Mouse (Mus musculus): ENCODE results near the gene Fgfr2. TPM values are rescaled to one million over a fixed set of nuclear protein-coding genes. Genes with fewer than 3 reads are reported as not detected.

Fgfr2 gene
- polyA plus RNA-seq, 1 experiment from 2014 or later = 92.0 TPM

DNA sequence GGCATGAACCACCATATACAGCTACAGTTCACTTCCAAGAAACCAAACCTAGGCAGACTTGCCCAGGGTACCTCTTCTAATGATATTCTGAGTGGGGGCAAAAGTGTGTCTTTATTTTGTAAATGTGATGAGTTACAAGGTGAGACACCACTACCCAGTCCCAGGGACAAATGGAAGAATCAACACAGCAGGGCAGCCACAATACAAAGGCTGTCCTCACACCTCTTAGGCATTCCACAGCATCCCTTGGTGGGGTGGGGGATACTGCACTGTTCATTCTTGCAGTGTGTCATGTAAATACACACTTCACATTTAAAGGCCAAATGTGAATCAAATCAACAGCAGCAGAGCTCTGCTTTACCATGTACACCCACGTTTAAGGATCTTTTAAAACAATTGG, 1130.9 kb downstream of the Fgfr2 start:
- WGBS = 48% methylated on average over 1 of the region's 1 CpGs
- ATAC-seq (ENCODE audit: low FRiP score) = no peak
- H3K4me1 ChIP-seq (ENCODE audit: control insufficient read depth, insufficient read depth, low read length) = no peaks in the 10 kb centered on the region
- no peaks in the 10 kb centered on the region for H3K9me3 ChIP-seq (ENCODE audit: control insufficient read depth, low read length)
- H3K36me3 ChIP-seq (ENCODE audit: control insufficient read depth, insufficient read depth, low read length) = no peaks in the 10 kb centered on the region
- H3K4me3 ChIP-seq (ENCODE audit: low read depth, low read length) = no peak overlapping the region
- H3K27me3 ChIP-seq (ENCODE audit: control insufficient read depth, insufficient read depth, low read length) = no peaks in the 10 kb centered on the region
- H3K9ac ChIP-seq (ENCODE audit: low read length) = no peak overlapping the region
- H3K4me2 ChIP-seq = no peak overlapping the region
- no peak for DNase-seq (ENCODE audit: low spot score, missing footprints)
- H3K27ac ChIP-seq (ENCODE audit: low read depth, low read length) = no peak overlapping the region

DNA sequence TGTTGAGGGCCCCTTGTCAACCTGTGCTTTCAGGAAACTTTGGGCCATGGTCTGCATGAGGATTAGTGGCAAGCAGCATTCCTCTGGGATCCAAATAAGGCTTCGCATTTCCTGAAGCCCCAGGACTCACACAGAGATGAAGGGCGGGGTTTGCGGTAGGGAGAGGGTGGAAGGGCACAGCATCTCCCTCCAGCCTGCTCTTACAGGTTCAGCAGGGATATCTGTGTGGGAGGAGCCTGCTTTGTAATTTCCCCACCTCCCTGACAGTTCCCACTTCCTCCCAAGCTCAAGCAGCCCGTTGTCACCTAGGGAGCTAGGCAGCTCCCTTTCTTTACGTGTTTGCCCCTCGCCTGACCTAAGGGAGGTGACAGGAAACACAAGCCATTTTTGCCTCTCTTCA, 1134.1 kb downstream of the Fgfr2 start:
- Histone ChIP-seq H3K9me3 (ENCODE audit: control insufficient read depth, low read length) (no peaks in the 10 kb centered on the region), H3K4me1 (ENCODE audit: control insufficient read depth, insufficient read depth, low read length) (no peaks in the 10 kb centered on the region), H3K27me3 (ENCODE audit: control insufficient read depth, insufficient read depth, low read length) (no peaks in the 10 kb centered on the region), H3K9ac (ENCODE audit: low read length) (no peak overlapping the region), H3K4me2 (no peak overlapping the region), H3K27ac (ENCODE audit: low read depth, low read length) (no peak overlapping the region), H3K36me3 (ENCODE audit: control insufficient read depth, insufficient read depth, low read length) (no peaks in the 10 kb centered on the region), H3K4me3 (ENCODE audit: low read depth, low read length) (no peak overlapping the region)
- ATAC-seq (ENCODE audit: low FRiP score) (no peak), DNase-seq (ENCODE audit: low spot score, missing footprints) (no peak)
- WGBS = 36% methylated on average over 6 of the region's 6 CpGs

DNA sequence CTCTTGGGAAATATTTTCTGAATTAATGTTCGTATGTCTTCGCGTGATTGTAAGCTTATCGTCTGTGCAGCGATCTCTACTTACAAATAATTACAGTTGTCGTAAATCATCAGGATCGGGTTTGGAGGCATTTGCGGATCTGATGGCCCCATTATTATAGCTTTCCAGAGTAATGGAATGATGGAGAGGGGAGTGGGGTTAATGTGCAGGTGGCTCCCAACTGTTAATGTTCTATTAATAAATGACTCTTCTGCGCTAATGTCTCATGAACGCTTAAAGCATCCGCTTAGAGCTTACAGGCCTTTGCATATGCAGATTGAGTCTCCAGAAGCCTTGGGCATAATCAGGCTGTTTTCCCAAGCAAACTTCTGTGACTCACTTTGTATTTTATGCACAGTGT, 1144.5 kb downstream of the Fgfr2 start:
- no peaks in the 10 kb centered on the region for H3K4me1 ChIP-seq (ENCODE audit: control insufficient read depth, insufficient read depth, low read length)
- H3K9ac ChIP-seq (ENCODE audit: low read length) = no peak overlapping the region
- no peak overlapping the region for H3K27ac ChIP-seq (ENCODE audit: low read depth, low read length)
- H3K4me3 ChIP-seq (ENCODE audit: low read depth, low read length) = no peak overlapping the region
- H3K9me3 ChIP-seq (ENCODE audit: control insufficient read depth, low read length) = no peaks in the 10 kb centered on the region
- 90% methylated on average over 11 of the region's 11 CpGs for WGBS
- no peaks in the 10 kb centered on the region for H3K36me3 ChIP-seq (ENCODE audit: control insufficient read depth, insufficient read depth, low read length)
- no peak overlapping the region for H3K4me2 ChIP-seq
- no peak for DNase-seq (ENCODE audit: low spot score, missing footprints)
- ATAC-seq (ENCODE audit: low FRiP score) = no peak
- no peaks in the 10 kb centered on the region for H3K27me3 ChIP-seq (ENCODE audit: control insufficient read depth, insufficient read depth, low read length)

DNA sequence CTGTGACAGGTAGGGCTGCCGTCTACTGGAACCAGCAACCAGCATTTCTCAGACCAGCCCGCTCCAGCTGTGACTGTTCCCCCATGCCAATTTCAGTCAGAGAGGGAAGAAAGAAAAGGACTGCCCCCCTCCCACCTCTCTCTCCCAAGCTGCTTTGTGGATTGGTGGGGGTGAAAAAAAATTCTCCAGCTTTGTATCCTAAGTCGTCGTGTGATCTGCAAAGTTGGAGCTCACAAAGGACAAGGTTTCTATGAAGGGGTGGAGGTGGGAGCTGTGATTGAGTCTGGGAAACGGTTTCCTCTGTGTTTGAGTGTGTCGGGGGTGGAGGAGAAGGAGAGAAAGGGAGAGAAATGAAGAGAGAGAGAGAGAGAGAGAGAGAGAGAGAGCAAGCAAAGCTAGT, 1147.3 kb downstream of the Fgfr2 start:
- Histone ChIP-seq H3K27ac (ENCODE audit: low read depth, low read length) (no peak overlapping the region), H3K27me3 (ENCODE audit: control insufficient read depth, insufficient read depth, low read length) (no peaks in the 10 kb centered on the region), H3K4me1 (ENCODE audit: control insufficient read depth, insufficient read depth, low read length) (no peaks in the 10 kb centered on the region), H3K9ac (ENCODE audit: low read length) (no peak overlapping the region), H3K4me3 (ENCODE audit: low read depth, low read length) (no peak overlapping the region), H3K4me2 (no peak overlapping the region), H3K9me3 (ENCODE audit: control insufficient read depth, low read length) (no peaks in the 10 kb centered on the region), H3K36me3 (ENCODE audit: control insufficient read depth, insufficient read depth, low read length) (no peaks in the 10 kb centered on the region)
- whole genome bisulfite sequencing = 63% methylated on average over 6 of the region's 6 CpGs
- ATAC-seq (ENCODE audit: low FRiP score) (no peak), DNase-seq (ENCODE audit: low spot score, missing footprints) (no peak)

DNA sequence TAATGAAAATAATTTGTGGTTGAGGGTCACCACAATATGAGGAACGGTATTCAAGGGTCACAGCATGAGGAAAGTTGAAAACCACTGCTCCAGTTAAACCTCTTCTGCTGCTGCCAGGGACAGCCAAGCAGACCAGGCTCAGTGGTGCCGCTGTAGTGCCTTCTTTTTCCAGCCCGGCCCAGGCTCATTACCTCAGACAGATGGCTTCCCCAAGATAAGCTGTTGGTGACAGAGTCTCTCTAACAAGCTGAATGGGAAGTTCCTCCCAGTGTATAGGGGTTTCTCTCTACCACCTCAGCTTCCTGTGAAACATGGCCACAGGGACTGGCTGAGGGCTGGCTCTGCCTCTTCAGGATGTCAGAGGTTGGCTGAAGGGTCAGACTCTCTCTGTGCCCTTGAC, 1152.9 kb downstream of the Fgfr2 start:
- peaks cover 27% of the 10 kb centered on the region for H3K27me3 ChIP-seq (ENCODE audit: control insufficient read depth, insufficient read depth, low read length)
- DNase-seq (ENCODE audit: low spot score, missing footprints) (no peak), ATAC-seq (ENCODE audit: low FRiP score) (no peak)
- no peaks in the 10 kb centered on the region for H3K9me3 ChIP-seq (ENCODE audit: control insufficient read depth, low read length)
- H3K36me3 ChIP-seq (ENCODE audit: control insufficient read depth, insufficient read depth, low read length) = no peaks in the 10 kb centered on the region
- no peak overlapping the region for H3K9ac ChIP-seq (ENCODE audit: low read length)
- H3K4me1 ChIP-seq (ENCODE audit: control insufficient read depth, insufficient read depth, low read length) = peaks cover 8% of the 10 kb centered on the region
- no peak overlapping the region for H3K4me3 ChIP-seq (ENCODE audit: low read depth, low read length)
- H3K4me2 ChIP-seq = no peak overlapping the region
- H3K27ac ChIP-seq (ENCODE audit: low read depth, low read length) = no peak overlapping the region
- WGBS = 74% methylated on average over 3 of the region's 3 CpGs

DNA sequence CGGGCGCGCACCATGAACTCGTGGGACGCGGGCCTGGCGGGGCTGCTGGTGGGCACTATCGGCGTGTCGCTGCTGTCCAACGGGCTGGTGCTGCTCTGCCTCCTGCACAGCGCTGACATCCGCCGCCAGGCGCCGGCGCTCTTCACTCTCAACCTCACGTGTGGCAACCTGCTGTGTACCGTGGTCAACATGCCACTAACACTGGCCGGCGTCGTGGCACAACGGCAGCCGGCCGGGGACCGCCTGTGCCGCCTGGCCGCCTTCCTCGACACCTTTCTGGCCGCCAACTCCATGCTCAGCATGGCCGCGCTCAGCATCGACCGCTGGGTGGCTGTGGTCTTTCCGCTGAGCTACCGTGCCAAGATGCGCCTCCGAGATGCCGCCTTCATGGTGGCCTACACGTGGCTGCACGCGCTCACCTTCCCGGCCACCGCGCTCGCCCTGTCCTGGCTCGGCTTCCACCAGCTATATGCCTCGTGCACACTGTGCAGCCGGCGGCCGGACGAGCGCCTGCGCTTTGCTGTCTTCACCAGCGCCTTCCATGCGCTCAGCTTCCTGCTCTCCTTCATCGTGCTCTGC, 1156.1 kb downstream of the Fgfr2 start:
- Histone ChIP-seq H3K4me3 (ENCODE audit: low read depth, low read length) (peak overlapping the region; percentile 34), H3K36me3 (ENCODE audit: control insufficient read depth, insufficient read depth, low read length) (no peaks in the 10 kb centered on the region), H3K9me3 (ENCODE audit: control insufficient read depth, low read length) (no peaks in the 10 kb centered on the region), H3K4me2 (peak overlapping the region; percentile 68), H3K9ac (ENCODE audit: low read length) (peak overlapping the region; percentile 20; the same call in 1 of the 2 replicates), H3K27ac (ENCODE audit: low read depth, low read length) (no peak overlapping the region), H3K4me1 (ENCODE audit: control insufficient read depth, insufficient read depth, low read length) (peaks cover 8% of the 10 kb centered on the region), H3K27me3 (ENCODE audit: control insufficient read depth, insufficient read depth, low read length) (peaks cover 27% of the 10 kb centered on the region)
- peak; percentile 38; the same call in 1 of the 2 replicates for ATAC-seq (ENCODE audit: low FRiP score)
- 9% methylated on average over 57 of the region's 57 CpGs for WGBS
- DNase-seq (ENCODE audit: low spot score, missing footprints) = peak; percentile 88

DNA sequence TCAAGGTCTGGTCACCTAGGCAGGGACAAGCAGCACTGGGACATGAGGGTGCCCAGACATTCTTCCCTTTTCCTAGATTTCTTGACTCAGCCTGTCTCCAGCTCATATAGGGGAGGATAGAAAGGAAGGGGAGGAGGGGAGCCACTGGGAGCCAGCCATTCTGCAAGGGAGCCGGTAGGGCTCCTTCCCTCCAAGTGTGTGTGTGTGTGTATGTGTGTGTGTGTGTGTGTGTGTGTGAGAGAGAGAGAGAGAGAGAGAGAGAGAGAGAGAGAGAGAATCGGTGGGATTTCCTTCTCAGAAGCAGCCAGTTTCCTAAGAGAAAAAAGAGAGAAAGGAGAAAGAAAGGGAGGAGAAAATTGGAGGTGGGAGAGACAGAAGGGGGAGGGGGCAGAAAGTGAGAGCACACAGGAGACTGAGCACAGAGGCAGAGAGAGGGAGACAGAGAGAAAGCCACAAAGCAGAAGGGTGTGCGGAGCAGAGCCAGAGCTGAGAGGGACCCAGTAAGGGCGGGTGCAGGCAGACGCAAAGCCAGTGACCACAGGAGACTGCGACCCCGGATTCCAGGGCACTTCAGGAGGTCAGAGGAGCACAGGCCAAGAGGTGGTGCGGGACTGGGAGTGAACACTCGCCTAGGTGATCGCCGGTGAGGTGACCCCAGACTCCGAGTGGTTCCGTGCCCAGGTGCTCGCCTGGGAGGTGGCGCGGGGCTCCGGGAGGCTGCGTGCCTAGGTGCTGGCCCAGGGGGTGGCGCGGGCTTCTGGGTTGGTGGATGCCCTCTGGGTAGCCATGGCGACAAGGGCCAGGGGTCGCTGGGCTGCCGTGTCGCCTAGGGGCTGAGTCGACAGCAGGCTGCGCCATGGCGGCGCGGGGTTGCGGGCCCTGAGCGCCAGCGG, 1156.9 kb downstream of the Fgfr2 start, which contains the start of gene Gpr26:
Gene Gpr26 (plus strand): TSS at position 438 of the 893 bp plus-strand sequence.
- Histone ChIP-seq H3K27me3 (ENCODE audit: control insufficient read depth, insufficient read depth, low read length) (peaks cover 27% of the 10 kb centered on the region), H3K9ac (ENCODE audit: low read length) (peak within 1 kb of the TSS; percentile 20; the same call in 1 of the 2 replicates), H3K9me3 (ENCODE audit: control insufficient read depth, low read length) (no peaks in the 10 kb centered on the region), H3K36me3 (ENCODE audit: control insufficient read depth, insufficient read depth, low read length) (no peaks in the 10 kb centered on the region), H3K27ac (ENCODE audit: low read depth, low read length) (no peak within 1 kb of the TSS), H3K4me1 (ENCODE audit: control insufficient read depth, insufficient read depth, low read length) (peaks cover 8% of the 10 kb centered on the region), H3K4me3 (ENCODE audit: low read depth, low read length) (peak within 1 kb of the TSS; percentile 34), H3K4me2 (peak within 1 kb of the TSS; percentile 68)
- DNase-seq (ENCODE audit: low spot score, missing footprints) = peak; percentile 85
- ATAC-seq (ENCODE audit: low FRiP score) = peak; percentile 64; the same call in 1 of the 2 replicates
- 1% methylated on average over 30 of the region's 32 CpGs for WGBS

DNA sequence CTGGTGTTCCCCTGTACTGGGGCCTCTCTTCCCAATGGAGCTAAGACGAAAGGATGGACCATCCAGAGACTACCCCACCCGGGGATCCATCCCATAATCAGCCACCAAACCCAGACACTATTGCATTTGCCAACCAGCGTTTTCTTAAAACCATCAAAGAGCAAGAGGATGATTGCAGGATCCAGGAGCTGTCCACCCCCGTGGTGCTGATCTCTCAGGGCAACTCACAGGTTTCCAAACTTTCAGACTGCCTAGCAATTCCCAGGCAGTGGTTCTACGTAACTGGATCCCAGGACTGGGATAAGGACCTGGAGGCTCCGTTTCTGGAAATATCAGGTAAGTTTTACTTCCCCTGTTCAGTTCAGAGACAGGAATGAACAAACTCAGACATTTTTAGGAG, 1162.6 kb downstream of the Fgfr2 start:
- ATAC-seq (ENCODE audit: low FRiP score) = no peak
- Histone ChIP-seq H3K27me3 (ENCODE audit: control insufficient read depth, insufficient read depth, low read length) (0 out of 2 replicates have a peak, but pooled peaks cover under 1% of the 10 kb centered on the region), H3K4me1 (ENCODE audit: control insufficient read depth, insufficient read depth, low read length) (no peaks in the 10 kb centered on the region), H3K36me3 (ENCODE audit: control insufficient read depth, insufficient read depth, low read length) (no peaks in the 10 kb centered on the region), H3K9me3 (ENCODE audit: control insufficient read depth, low read length) (no peaks in the 10 kb centered on the region), H3K27ac (ENCODE audit: low read depth, low read length) (no peak overlapping the region), H3K4me3 (ENCODE audit: low read depth, low read length) (no peak overlapping the region), H3K9ac (ENCODE audit: low read length) (no peak overlapping the region), H3K4me2 (no peak overlapping the region)
- 32% methylated on average over 6 of the region's 6 CpGs for WGBS
- DNase-seq (ENCODE audit: low spot score, missing footprints) = peak; percentile 89

DNA sequence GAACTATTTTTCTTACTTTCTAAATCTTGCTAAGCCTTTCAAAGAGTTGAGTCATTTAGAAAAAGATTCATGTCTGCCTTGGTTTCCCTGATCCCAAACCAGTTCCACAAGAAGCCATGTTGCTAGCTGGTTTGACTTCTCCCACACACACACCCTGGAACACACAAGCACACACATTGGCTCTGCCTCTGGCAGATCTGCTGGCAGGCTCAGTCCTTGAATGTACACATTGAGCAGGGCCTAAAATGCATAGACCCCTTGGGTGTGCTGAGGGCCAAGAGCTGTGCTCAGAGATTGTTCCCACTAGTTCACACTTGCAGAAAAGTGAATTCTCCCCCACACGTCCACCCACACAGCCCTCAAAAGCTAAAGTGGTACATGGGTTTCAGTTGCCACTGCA, 1164.4 kb downstream of the Fgfr2 start:
- Histone ChIP-seq H3K27ac (ENCODE audit: low read depth, low read length) (no peak overlapping the region), H3K4me3 (ENCODE audit: low read depth, low read length) (no peak overlapping the region), H3K9ac (ENCODE audit: low read length) (no peak overlapping the region), H3K9me3 (ENCODE audit: control insufficient read depth, low read length) (no peaks in the 10 kb centered on the region), H3K36me3 (ENCODE audit: control insufficient read depth, insufficient read depth, low read length) (no peaks in the 10 kb centered on the region), H3K4me1 (ENCODE audit: control insufficient read depth, insufficient read depth, low read length) (no peaks in the 10 kb centered on the region), H3K27me3 (ENCODE audit: control insufficient read depth, insufficient read depth, low read length) (no peaks in the 10 kb centered on the region), H3K4me2 (no peak overlapping the region)
- 72% methylated on average over 1 of the region's 1 CpGs for WGBS
- ATAC-seq (ENCODE audit: low FRiP score) (no peak), DNase-seq (ENCODE audit: low spot score, missing footprints) (peak; percentile 26)
